Mouse (Mus musculus): ENCODE measurements around the gene Prkaa2. TPM values are rescaled to one million over a fixed set of nuclear protein-coding genes. Genes with fewer than 3 reads are reported as not detected.
"Not testable (repeated sequence)": the region's sequence is repeated elsewhere in the genome, so short reads cannot be mapped to it uniquely, and the experiment has no call there.

The Prkaa2 gene
- polyA plus RNA-seq, 1 experiment from 2014 or later = 2.4 TPM

DNA sequence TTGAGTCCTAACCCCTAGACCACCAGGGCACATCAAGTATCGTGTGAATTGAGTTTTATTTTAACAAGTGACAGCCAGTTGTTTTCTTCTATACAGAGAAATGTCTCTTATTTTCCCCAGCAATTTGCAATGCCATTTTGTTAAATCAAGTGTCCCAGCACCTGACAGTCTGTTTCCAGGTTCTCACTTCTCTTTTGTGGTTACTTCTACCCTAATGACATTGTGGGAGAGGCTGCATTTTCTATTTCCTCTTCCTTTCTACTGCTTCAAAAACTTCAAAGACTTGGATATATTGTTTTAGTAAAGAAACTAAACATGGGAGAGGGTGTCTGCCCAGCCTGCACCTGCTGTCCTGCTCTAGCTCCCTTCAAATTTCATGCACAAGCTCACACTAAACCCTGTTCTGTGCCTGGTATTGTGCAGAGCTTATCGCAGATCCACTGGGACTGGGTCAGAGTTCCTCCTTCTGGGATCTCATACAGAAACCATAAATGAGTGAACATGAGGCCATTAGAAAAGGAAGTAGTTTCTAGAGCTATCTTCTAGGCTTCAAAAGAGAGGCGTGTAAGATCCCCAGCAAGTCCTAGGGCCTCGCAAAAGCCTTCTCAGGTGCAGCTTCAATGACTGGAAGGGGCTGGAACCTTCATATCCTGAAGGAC, 102.2 kb downstream of the Prkaa2 start:
- no peak overlapping the region for H3K27ac ChIP-seq
- no peak for ATAC-seq (ENCODE audit: borderline replicate concordance, extremely low read depth, low FRiP score, low TSS enrichment)
- no peak overlapping the region for H3K4me2 ChIP-seq
- H3K9ac ChIP-seq = no peak overlapping the region
- H3K4me3 ChIP-seq = no peak overlapping the region
- 82% methylated on average over 4 of the region's 4 CpGs for WGBS
- H3K27me3 ChIP-seq = no peaks in the 10 kb centered on the region
- no peaks in the 10 kb centered on the region for H3K4me1 ChIP-seq
- no peaks in the 10 kb centered on the region for H3K9me3 ChIP-seq
- H3K36me3 ChIP-seq = no peaks in the 10 kb centered on the region

- H3K9me3 ChIP-seq; H3K9ac ChIP-seq; H3K36me3 ChIP-seq; H3K4me2 ChIP-seq; H3K4me3 ChIP-seq; H3K4me1 ChIP-seq; H3K27ac ChIP-seq; ATAC-seq (ENCODE audit: borderline replicate concordance, extremely low read depth, low FRiP score, low TSS enrichment); H3K27me3 ChIP-seq: not testable (repeated sequence)
- 86% methylated on average over 12 of the region's 12 CpGs for WGBS
These were observed 105.0 kb downstream of the Prkaa2 start for GRCm38 (mm10) chr4:105004649-105005048.

- no peaks in the 10 kb centered on the region for H3K27me3 ChIP-seq
- H3K9me3 ChIP-seq = no peaks in the 10 kb centered on the region
- no peaks in the 10 kb centered on the region for H3K4me1 ChIP-seq
- 59% methylated on average over 8 of the region's 8 CpGs for WGBS
- no peaks in the 10 kb centered on the region for H3K36me3 ChIP-seq
- H3K4me3 ChIP-seq = no peak overlapping the region
- no peak for ATAC-seq (ENCODE audit: borderline replicate concordance, extremely low read depth, low FRiP score, low TSS enrichment)
- no peak overlapping the region for H3K4me2 ChIP-seq
- no peak overlapping the region for H3K9ac ChIP-seq
- H3K27ac ChIP-seq = no peak overlapping the region
These were observed 105.6 kb downstream of the Prkaa2 start for GRCm38 (mm10) chr4:105004135-105004534.

GRCm38 (mm10) chr4:105001736-105002135, 108.0 kb downstream of the Prkaa2 start:
- Histone ChIP-seq H3K27ac (no peak overlapping the region), H3K36me3 (no peaks in the 10 kb centered on the region), H3K4me1 (no peaks in the 10 kb centered on the region), H3K9ac (no peak overlapping the region), H3K4me3 (no peak overlapping the region), H3K27me3 (no peaks in the 10 kb centered on the region), H3K9me3 (no peaks in the 10 kb centered on the region), H3K4me2 (no peak overlapping the region)
- WGBS = 56% methylated on average over 1 of the region's 1 CpGs
- ATAC-seq (ENCODE audit: borderline replicate concordance, extremely low read depth, low FRiP score, low TSS enrichment) = no peak

DNA sequence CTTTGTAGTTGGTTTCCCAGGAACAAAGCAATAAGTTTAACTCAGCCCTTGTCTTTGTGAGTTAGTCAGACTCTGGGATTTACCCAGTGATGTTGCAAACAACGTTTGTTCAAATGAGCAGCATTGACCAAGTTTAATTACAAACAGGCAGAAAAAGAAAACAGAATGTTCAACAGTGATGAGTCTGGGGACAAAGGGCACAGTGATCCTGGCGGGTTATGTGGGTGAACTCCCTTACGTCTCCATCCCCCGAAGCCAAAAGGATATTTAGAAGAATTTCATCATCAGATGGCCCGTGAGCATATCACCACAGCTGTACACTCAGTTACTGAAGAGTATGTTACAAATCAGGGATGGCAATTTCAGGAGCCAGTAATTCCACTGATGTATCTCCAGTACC, 110.0 kb downstream of the Prkaa2 start:
- Histone ChIP-seq H3K9me3 (no peaks in the 10 kb centered on the region), H3K36me3 (no peaks in the 10 kb centered on the region), H3K4me1 (no peaks in the 10 kb centered on the region), H3K4me2 (no peak overlapping the region), H3K27me3 (no peaks in the 10 kb centered on the region), H3K9ac (no peak overlapping the region), H3K27ac (no peak overlapping the region), H3K4me3 (no peak overlapping the region)
- ATAC-seq (ENCODE audit: borderline replicate concordance, extremely low read depth, low FRiP score, low TSS enrichment) = no peak
- WGBS = 63% methylated on average over 5 of the region's 5 CpGs

GRCm38 (mm10) chr4:104993140-104993874, 116.4 kb downstream of the Prkaa2 start:
- H3K9me3 ChIP-seq = no peaks in the 10 kb centered on the region
- H3K36me3 ChIP-seq = no peaks in the 10 kb centered on the region
- no peaks in the 10 kb centered on the region for H3K4me1 ChIP-seq
- no peak overlapping the region for H3K4me2 ChIP-seq
- H3K9ac ChIP-seq = no peak overlapping the region
- ATAC-seq (ENCODE audit: borderline replicate concordance, extremely low read depth, low FRiP score, low TSS enrichment) = no peak
- H3K27me3 ChIP-seq = no peaks in the 10 kb centered on the region
- H3K4me3 ChIP-seq = no peak overlapping the region
- 87% methylated on average over 10 of the region's 10 CpGs for WGBS
- H3K27ac ChIP-seq = no peak overlapping the region

- WGBS = 75% methylated on average over 3 of the region's 3 CpGs
- Histone ChIP-seq H3K4me2 (no peak overlapping the region), H3K4me1 (no peaks in the 10 kb centered on the region), H3K9ac (no peak overlapping the region), H3K4me3 (no peak overlapping the region), H3K27ac (no peak overlapping the region), H3K36me3 (no peaks in the 10 kb centered on the region), H3K9me3 (no peaks in the 10 kb centered on the region), H3K27me3 (no peaks in the 10 kb centered on the region)
- ATAC-seq (ENCODE audit: borderline replicate concordance, extremely low read depth, low FRiP score, low TSS enrichment) = no peak
These were observed 117.4 kb downstream of the Prkaa2 start for GRCm38 (mm10) chr4:104992271-104992670.

DNA sequence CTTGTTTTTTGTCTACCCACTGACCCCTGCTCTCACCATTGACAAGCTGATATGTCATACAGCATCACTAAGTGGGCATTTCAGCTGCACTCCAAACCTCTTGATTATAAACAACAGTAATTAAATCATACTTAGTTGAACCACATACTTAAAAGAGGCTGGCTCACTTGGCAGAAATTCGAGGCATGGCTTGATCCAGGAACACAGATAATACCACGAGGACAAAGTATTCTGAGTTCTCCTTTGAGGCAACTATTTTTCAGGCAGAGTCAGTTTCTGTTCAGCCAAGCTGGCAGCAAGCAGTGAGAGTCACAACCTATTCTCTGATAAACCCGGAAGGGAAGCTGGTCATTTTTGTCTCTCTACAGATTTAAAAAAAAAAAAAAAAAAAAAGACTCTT, 119.0 kb downstream of the Prkaa2 start:
- Histone ChIP-seq H3K27me3 (no peaks in the 10 kb centered on the region), H3K9me3 (no peaks in the 10 kb centered on the region), H3K4me2 (no peak overlapping the region), H3K4me3 (no peak overlapping the region), H3K9ac (no peak overlapping the region), H3K4me1 (no peaks in the 10 kb centered on the region), H3K27ac (no peak overlapping the region), H3K36me3 (no peaks in the 10 kb centered on the region)
- 70% methylated on average over 3 of the region's 3 CpGs for WGBS
- no peak for ATAC-seq (ENCODE audit: borderline replicate concordance, extremely low read depth, low FRiP score, low TSS enrichment)

DNA sequence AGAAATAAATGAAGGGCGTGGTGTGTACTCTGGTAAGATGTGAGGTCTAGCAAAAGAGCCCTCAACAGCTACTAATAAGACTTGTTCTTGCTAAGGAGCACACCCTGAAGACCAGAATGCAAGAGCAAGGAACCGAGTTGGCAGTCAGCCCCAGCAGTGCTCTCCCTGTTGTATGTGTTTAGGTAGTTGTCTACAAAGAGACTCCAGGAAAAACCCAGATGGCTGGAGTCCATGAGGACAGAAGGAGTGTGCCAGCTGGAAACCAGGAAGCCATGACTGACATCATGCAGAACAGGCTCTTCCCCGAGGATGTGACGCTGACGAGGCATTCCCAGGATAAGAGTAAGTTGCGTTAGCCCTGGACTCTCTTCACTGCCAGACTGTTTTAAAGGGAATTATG, 119.7 kb downstream of the Prkaa2 start:
- ATAC-seq (ENCODE audit: borderline replicate concordance, extremely low read depth, low FRiP score, low TSS enrichment) = no peak
- no peaks in the 10 kb centered on the region for H3K36me3 ChIP-seq
- H3K4me3 ChIP-seq = no peak overlapping the region
- H3K27ac ChIP-seq = no peak overlapping the region
- H3K27me3 ChIP-seq = no peaks in the 10 kb centered on the region
- 79% methylated on average over 6 of the region's 6 CpGs for WGBS
- no peak overlapping the region for H3K9ac ChIP-seq
- no peaks in the 10 kb centered on the region for H3K9me3 ChIP-seq
- H3K4me1 ChIP-seq = no peaks in the 10 kb centered on the region
- no peak overlapping the region for H3K4me2 ChIP-seq

DNA sequence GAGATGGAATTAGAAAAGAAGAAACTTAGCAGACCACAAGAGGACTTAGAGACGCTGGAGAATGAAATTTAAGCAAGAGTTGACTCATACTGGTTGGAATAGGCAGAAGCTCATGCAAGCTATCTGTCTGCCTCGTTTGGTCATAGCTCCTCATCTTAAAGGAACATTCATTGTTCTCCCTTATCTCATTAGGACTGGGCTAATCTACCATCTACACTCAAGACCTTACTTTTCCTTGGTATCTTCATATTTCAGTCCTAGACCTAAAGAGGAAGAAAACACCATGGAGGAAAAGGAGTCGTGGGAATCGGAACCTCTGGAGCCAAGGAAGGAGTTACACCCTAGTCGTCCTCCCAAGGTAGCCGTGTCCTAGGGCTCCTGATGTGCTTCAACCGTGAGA, 121.0 kb downstream of the Prkaa2 start:
- H3K27ac ChIP-seq = no peak overlapping the region
- no peaks in the 10 kb centered on the region for H3K36me3 ChIP-seq
- H3K4me1 ChIP-seq = no peaks in the 10 kb centered on the region
- no peak overlapping the region for H3K4me2 ChIP-seq
- 88% methylated on average over 7 of the region's 7 CpGs for WGBS
- H3K4me3 ChIP-seq = no peak overlapping the region
- no peaks in the 10 kb centered on the region for H3K9me3 ChIP-seq
- H3K9ac ChIP-seq = no peak overlapping the region
- no peak for ATAC-seq (ENCODE audit: borderline replicate concordance, extremely low read depth, low FRiP score, low TSS enrichment)
- H3K27me3 ChIP-seq = no peaks in the 10 kb centered on the region

GRCm38 (mm10) chr4:104988102-104988501, 121.6 kb downstream of the Prkaa2 start:
- Histone ChIP-seq H3K27ac (no peak overlapping the region), H3K27me3 (no peaks in the 10 kb centered on the region), H3K9ac (no peak overlapping the region), H3K9me3 (no peaks in the 10 kb centered on the region), H3K4me1 (no peaks in the 10 kb centered on the region), H3K4me2 (no peak overlapping the region), H3K4me3 (no peak overlapping the region), H3K36me3 (no peaks in the 10 kb centered on the region)
- 85% methylated on average over 5 of the region's 5 CpGs for WGBS
- ATAC-seq (ENCODE audit: borderline replicate concordance, extremely low read depth, low FRiP score, low TSS enrichment) = no peak

DNA sequence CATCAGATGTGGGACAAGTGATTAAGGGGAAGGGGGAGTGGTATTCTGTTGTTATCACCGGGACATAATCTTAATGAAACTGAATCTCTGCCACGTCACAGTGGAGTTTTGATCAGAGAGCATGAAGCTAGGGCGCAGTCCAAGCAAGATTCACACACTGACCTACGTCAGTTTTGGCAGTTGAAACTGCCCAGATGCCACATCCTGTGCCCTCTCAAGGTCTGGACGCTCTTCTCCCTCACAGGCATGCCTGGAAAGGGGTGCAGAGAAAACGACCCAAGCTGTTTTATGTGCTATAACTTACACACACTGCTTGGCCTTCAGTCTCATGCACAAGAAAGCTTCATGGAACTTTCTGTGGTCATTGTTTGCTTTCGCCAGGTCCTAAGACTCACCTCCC, 122.1 kb downstream of the Prkaa2 start:
- H3K9me3 ChIP-seq = no peaks in the 10 kb centered on the region
- no peak for ATAC-seq (ENCODE audit: borderline replicate concordance, extremely low read depth, low FRiP score, low TSS enrichment)
- WGBS = 66% methylated on average over 7 of the region's 7 CpGs
- no peak overlapping the region for H3K27ac ChIP-seq
- H3K36me3 ChIP-seq = no peaks in the 10 kb centered on the region
- no peak overlapping the region for H3K4me2 ChIP-seq
- no peak overlapping the region for H3K9ac ChIP-seq
- H3K4me3 ChIP-seq = no peak overlapping the region
- no peaks in the 10 kb centered on the region for H3K27me3 ChIP-seq
- no peaks in the 10 kb centered on the region for H3K4me1 ChIP-seq
